19 mouse cellular contexts compared by ENCODE assay signal in genomic region chr14:54214477-54214876, GRCm38 (mm10). TPM values are rescaled to one million over a fixed set of nuclear protein-coding genes. Genes with fewer than 3 reads are reported as not detected.
A peak's percentile ranks its signal among the peaks of the same experiment; 100 is the strongest.
DNase-seq lines count a peak whose midpoint lies in the region; ATAC-seq and TF ChIP-seq lines count a peak whose summit lies in the region.
"Had no signal": no experiment of that assay in that cellular context is flagged by ENCODE, and none has a peak within 500 bp of the region (broad histone marks: within the 10 kb centered on the region; RNA-seq: fewer than 3 reads in every experiment).

No protein-coding gene starts in this region.

- TF ChIP-seq CTCF in intestine, postnatal 0 days (IDR thresholded peaks at IDR 0.05; ENCODE audit: low read depth) = 0 out of 2 replicates have a peak, but pooled peaks have one; percentile 14

- intact Hi-C loops in heart, postnatal 14 days (cut with DNase I) = no loop called here

- peaks cover 15% of the 10 kb centered on the region for H3K4me1 ChIP-seq in heart, embryonic 13.5 days
- H3K4me1 ChIP-seq in brown adipose tissue, adult 24 weeks (ENCODE audit: control insufficient read depth, insufficient read depth, insufficient read length, low read length) = peaks cover 4% of the 10 kb centered on the region; the same call in 1 of the 2 replicates
- peaks cover 9% of the 10 kb centered on the region; the same call in 1 of the 2 replicates for H3K4me1 ChIP-seq in intestine, postnatal 0 days (replicated peaks; ENCODE audit: control insufficient read depth, insufficient read depth, low read length)
- H3K4me1 ChIP-seq: forebrain, embryonic 15.5 days; neural tube, embryonic 12.5 days had no signal

- 26% methylated on average over 2 of the region's 2 CpGs for WGBS in heart, embryonic 13.5 days
- WGBS in intestine, postnatal 0 days = 42% methylated on average over 2 of the region's 2 CpGs

- H3K9ac ChIP-seq in heart, embryonic 13.5 days = no peak overlapping the region
- H3K9ac ChIP-seq in intestine, postnatal 0 days (ENCODE audit: low read depth, low read length) = no peak overlapping the region
- H3K9ac ChIP-seq: forebrain, embryonic 15.5 days; limb, embryonic 13.5 days; neural tube, embryonic 12.5 days had no signal

- no peaks in the 10 kb centered on the region for H3K27me3 ChIP-seq in heart, embryonic 13.5 days (replicated peaks)
- H3K27me3 ChIP-seq in intestine, postnatal 0 days (replicated peaks; ENCODE audit: control insufficient read depth, insufficient read depth, low read length) = no peaks in the 10 kb centered on the region
- H3K27me3 ChIP-seq: forebrain, embryonic 15.5 days; limb, embryonic 13.5 days; neural tube, embryonic 12.5 days had no signal

- no peak for ATAC-seq in heart, embryonic 13.5 days (ENCODE audit: extremely low read depth, insufficient number of reproducible peaks, low FRiP score, low TSS enrichment)
- no peak for ATAC-seq in intestine, postnatal 0 days
- ATAC-seq: forebrain, embryonic 15.5 days; hindbrain, postnatal 0 days had no signal

- 0 out of 2 replicates have a peak overlapping the region, but pooled peaks have one; percentile 21 for H3K27ac ChIP-seq in heart, embryonic 13.5 days (replicated peaks)
- H3K27ac ChIP-seq in brown adipose tissue, adult 24 weeks (replicated peaks; ENCODE audit: low read depth, low read length) = peak overlapping the region; percentile 41
- no peak overlapping the region for H3K27ac ChIP-seq in intestine, postnatal 0 days (ENCODE audit: low read depth, low read length)
- H3K27ac ChIP-seq: forebrain, embryonic 15.5 days; hindbrain, postnatal 0 days; layer of hippocampus, adult 2 months; limb, embryonic 13.5 days; neural tube, embryonic 12.5 days had no signal

- H3K4me3 ChIP-seq in heart, embryonic 13.5 days = no peak overlapping the region
- H3K4me3 ChIP-seq in brown adipose tissue, adult 24 weeks (ENCODE audit: insufficient read depth, low read depth, low read length) = no peak overlapping the region
- H3K4me3 ChIP-seq in intestine, postnatal 0 days (ENCODE audit: low read depth, low read length) = no peak overlapping the region
- H3K4me3 ChIP-seq: forebrain, embryonic 15.5 days; layer of hippocampus, adult 2 months; limb, embryonic 13.5 days; megakaryocyte, embryonic 14.5 days; neural tube, embryonic 12.5 days had no signal

- DNase-seq in heart, postnatal 14 days = no peak
- DNase-seq in kidney, postnatal 10 days = peak; percentile 29
- DNase-seq in kidney, adult 11 months = no peak
- DNase-seq in cerebellum, postnatal 36 days = no peak
- no peak for DNase-seq in right cerebral cortex, postnatal 25 days
- DNase-seq: adrenal gland, adult 8-10 months; cerebellum, adult 8-10 months; lung, adult 2 months; right cerebral cortex, postnatal 14 days; thymus, postnatal 14 days had no signal

- H3K4me2 ChIP-seq in heart, embryonic 13.5 days = no peak overlapping the region
- no peak overlapping the region for H3K4me2 ChIP-seq in intestine, postnatal 0 days (replicated peaks; ENCODE audit: low read depth)
- H3K4me2 ChIP-seq: forebrain, embryonic 15.5 days; limb, embryonic 13.5 days; neural tube, embryonic 12.5 days had no signal

- H3K36me3 ChIP-seq in heart, embryonic 13.5 days = no peaks in the 10 kb centered on the region
- H3K36me3 ChIP-seq in intestine, postnatal 0 days (ENCODE audit: control insufficient read depth, insufficient read depth) = no peaks in the 10 kb centered on the region
- H3K36me3 ChIP-seq: forebrain, embryonic 15.5 days; limb, embryonic 13.5 days; neural tube, embryonic 12.5 days had no signal

- H3K9me3 ChIP-seq in heart, embryonic 13.5 days = no peaks in the 10 kb centered on the region
- no peaks in the 10 kb centered on the region for H3K9me3 ChIP-seq in intestine, postnatal 0 days (ENCODE audit: control insufficient read depth)
- H3K9me3 ChIP-seq: forebrain, embryonic 15.5 days; limb, embryonic 13.5 days; megakaryocyte, embryonic 14.5 days; neural tube, embryonic 12.5 days had no signal

RNA-seq across cellular contexts. Expression of gene Dad1, which starts 39.4 kb away (rescaled TPM):
- polyA plus RNA-seq in heart, embryonic 13.5 days (2015; fragmentation: Nextera tagmentation; extraction: Ambion mirVana) = 391 and 412 TPM in 2 replicates
- total RNA-seq in heart, postnatal 14 days (2021) = 100 to 1,000 TPM; 104 TPM
- 117 and 150 TPM in 2 replicates for polyA plus RNA-seq in brown adipose tissue, adult 24 weeks (2012; ENCODE audit: insufficient read depth, insufficient read length, missing spikeins)
- 484 and 492 TPM in 2 replicates for polyA plus RNA-seq in intestine, postnatal 0 days (2015; fragmentation: Nextera tagmentation; extraction: Ambion mirVana)

RNA-seq across cellular contexts. Expression of gene Abhd4, which starts 39.5 kb away (rescaled TPM):
- polyA plus RNA-seq in heart, embryonic 13.5 days (2015; fragmentation: Nextera tagmentation; extraction: Ambion mirVana) = 85.8 and 87.0 TPM in 2 replicates
- 10 to 100 TPM; 46.7 to 50.7 TPM for total RNA-seq in heart, postnatal 14 days (2021)
- polyA plus RNA-seq in brown adipose tissue, adult 24 weeks (2012; ENCODE audit: insufficient read depth, insufficient read length, missing spikeins) = 68.5 and 80.5 TPM in 2 replicates
- polyA plus RNA-seq in intestine, postnatal 0 days (2015; fragmentation: Nextera tagmentation; extraction: Ambion mirVana) = 38.3 and 38.4 TPM in 2 replicates
